Mouse (Mus musculus): ENCODE measurements around the gene Gm20532.

Gm20532 gene

GRCm38 (mm10) chr2:26617928-26618327 lies 31.5 kb downstream of the Gm20532 start:
- DNase-seq (ENCODE audit: extremely low spot score, low spot score): no peak

DNA sequence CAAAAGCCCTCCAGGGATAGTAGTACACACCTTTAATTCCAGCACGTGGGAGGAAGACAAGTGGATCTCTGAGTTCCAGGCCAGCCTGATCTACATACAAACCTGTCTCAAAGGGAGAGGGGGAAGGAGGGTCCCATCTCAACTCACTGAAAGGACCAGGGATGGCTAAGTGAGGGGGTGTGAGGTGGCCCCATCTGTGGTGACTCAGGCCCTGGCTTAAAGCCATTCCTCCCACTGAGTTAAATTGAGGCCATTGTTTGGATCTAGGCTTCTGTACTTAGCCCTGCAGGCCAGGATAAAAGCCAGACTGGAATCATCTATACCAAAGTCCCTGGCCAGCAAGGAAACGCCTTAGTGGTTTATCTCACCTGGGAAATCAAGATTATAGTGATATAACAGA lies 34.8 kb downstream of the Gm20532 start:
- DNase-seq (ENCODE audit: extremely low spot score, low spot score): no peak

DNA sequence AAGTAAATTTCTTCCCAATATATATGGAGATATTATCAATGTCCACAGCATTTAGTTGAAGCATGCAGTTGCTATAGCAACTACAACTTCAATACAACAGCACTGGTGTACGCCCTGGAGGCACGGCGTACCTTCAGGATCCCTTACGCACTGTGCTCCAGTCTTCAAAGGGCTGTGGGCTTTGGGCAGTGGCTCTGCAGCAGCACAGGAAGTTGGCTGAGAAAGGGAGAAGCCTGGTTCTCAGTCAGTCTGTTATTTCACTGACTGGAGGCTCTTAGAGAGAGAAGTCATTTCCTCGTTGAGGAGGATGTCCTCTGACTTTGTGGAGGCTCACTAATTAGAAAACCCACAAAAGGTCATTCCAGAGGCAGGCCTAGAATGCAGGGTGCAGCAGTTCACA lies 36.5 kb downstream of the Gm20532 start:
- DNase-seq (ENCODE audit: extremely low spot score, low spot score): no peak

- no peak for DNase-seq (ENCODE audit: extremely low spot score, low spot score)
These were observed 39.0 kb downstream of the Gm20532 start for GRCm38 (mm10) chr2:26625419-26625818.

GRCm38 (mm10) chr2:26626081-26626480 lies 39.6 kb downstream of the Gm20532 start:
- DNase-seq (ENCODE audit: extremely low spot score, low spot score): no peak

DNA sequence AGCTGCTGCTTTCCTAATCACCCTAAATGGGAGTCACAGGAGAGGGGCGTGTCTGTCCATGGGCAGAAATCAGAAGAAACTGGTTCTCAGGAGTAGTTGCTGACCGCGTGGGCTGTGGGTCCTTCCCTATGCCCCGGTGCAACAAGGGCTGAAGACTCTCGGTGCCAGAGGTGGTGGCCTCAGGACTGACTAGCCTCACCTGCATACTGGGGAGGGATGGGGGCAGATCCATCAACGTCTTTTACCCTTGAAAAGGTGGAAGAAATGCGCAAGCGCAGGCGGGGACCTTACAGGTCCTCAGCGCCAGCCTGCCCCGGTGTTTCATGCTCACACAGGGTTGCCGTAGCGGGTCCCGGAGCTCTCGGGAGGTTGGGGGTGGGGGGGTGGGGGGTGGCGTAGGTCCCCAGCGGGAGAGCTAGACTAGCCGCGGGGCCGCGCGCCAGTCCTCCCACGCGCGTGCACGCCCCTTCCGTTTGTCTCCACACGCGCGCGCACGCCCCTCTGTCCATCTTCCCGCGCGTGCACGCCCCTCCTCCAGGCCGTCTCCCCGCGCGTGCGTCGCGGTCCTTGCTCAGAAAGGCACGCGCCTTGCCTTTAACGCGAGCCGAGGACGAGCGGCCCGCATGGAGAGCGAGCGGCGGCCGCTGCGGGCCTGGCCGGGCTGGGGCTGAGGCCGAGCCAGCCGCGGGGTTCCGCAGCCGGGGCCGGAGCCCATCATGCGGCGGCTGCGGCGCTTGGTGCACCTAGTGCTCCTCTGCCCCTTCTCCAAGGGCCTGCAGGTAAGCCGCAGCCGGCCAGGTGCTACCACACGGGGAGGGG lies 41.7 kb downstream of the Gm20532 start, which contains the start of gene Fam69b:
Gene Fam69b (plus strand): TSS at position 537 of the 819 bp plus-strand sequence.
- DNase-seq (ENCODE audit: extremely low spot score, low spot score): peak; percentile 77

GRCm38 (mm10) chr2:26628792-26629437 lies 42.5 kb downstream of the Gm20532 start:
- peak; percentile 60 for DNase-seq (ENCODE audit: extremely low spot score, low spot score)

DNA sequence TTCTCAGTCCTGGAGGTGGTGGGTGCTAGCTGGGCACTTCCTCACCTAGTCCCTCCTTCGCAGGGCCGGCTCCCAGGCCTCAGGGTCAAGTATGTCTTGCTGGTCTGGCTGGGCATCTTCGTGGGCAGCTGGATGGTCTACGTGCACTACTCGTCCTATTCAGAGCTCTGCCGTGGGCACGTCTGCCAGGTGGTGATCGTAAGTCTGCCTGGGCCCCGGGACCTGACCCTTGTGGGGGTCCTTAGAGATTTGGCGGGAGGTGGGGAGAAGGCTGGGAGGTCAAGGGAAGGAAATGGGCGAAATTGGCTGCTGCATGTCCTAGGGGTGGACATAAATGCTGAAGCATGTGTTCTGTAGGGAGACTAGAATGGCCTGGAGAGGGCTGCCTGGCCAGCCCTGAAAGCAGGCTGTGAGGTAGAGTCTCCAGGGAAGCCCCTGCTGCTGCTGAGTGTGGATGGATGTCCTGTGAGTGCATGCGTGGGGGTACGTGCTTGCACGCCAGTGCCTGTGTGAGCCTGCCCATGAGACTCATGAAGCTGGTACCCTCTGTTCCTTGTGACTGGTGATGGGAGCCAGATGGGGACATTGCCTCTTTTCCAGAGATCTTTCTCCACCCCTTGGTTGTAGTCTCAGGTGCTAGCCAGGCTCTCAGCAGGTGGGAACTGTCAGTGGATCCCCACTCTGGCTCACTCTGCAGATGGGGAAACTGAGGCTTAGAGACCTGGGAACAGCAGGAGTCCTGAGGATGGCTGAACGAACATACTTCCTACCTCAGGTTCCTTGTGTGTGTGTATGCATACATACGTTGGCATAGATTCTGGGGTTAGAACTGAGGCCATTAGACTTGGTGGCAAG lies 46.3 kb downstream of the Gm20532 start:
- DNase-seq (ENCODE audit: extremely low spot score, low spot score): peak; percentile 23

GRCm38 (mm10) chr2:26633953-26634530 lies 47.6 kb downstream of the Gm20532 start:
- peak; percentile 29 for DNase-seq (ENCODE audit: extremely low spot score, low spot score)

DNA sequence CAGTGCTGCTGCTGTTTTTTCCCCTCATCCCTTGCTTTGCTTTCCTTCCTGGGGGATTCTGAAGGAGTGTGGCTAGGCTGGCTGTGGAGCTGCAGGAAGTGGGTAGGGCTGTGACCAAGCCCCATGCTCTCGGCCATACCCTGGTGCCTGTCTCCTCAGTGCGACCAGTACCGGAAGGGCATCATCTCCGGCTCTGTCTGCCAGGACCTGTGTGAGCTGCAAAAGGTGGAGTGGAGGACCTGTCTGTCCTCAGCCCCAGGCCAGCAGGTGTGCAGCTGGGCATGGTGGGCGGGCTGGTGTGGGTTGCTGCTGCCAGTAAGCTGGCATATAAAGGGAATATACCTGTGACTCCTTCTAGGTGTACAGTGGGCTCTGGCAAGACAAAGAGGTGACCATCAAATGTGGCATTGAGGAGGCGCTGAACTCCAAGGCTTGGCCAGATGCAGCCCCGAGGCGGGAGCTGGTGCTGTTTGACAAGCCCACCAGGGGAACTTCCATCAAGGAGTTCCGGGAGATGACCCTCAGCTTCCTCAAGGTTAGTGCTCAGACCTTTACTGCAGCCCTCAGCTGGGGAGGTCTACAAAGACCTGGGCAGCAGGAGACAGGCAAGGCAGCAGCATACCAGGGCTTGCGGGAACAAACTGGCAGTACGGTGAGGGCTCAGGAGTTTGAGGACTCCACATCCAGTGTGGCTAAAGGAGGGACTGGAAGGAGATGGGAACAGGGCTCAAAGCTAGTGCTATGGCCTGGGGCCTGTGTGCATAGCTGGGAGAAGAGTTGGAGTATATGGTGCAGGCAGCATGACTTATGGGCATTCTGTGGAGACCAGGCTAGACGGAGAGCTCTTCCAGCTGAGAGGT lies 48.4 kb downstream of the Gm20532 start:
- DNase-seq (ENCODE audit: extremely low spot score, low spot score): peak; percentile 44

GRCm38 (mm10) chr2:26635489-26636324 lies 49.3 kb downstream of the Gm20532 start:
- DNase-seq (ENCODE audit: extremely low spot score, low spot score): peak; percentile 38

DNA sequence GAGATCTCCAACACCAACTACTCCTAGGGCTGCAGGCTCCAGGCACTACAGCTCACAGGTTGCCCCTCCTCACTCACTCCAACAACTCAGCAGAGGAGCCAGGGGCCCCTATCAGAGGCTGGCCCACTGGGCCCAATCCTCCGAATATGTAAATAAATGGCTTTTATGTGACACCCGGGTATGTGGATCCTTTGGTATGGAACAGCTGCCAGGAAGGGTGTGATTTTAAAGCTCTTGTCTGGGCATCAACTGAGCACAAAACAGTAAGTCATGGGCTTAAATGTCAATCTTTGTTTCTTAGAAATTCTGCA lies 49.8 kb downstream of the Gm20532 start:
- no peak for DNase-seq (ENCODE audit: extremely low spot score, low spot score)

GRCm38 (mm10) chr2:26637316-26637932 lies 51.0 kb downstream of the Gm20532 start:
- no peak for DNase-seq (ENCODE audit: extremely low spot score, low spot score)

DNA sequence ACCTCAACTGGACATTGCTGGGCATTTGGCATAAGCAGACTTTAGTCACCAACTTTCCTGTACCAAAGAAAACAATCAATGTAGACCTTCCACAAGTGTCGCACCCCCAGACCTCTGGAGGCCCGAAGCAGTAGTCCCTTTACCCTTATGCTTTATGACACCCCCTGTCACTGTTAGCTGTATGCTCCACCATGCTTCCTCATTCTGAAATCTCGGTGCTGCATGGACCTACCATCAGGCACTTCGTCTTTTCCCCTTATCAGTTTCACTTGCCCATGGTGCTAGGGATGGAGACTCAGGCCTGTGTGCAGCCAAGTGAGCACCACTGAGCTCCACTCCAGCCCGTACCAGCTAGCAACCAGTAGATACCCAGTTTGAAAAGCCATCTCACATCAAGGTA lies 51.6 kb downstream of the Gm20532 start:
- DNase-seq (ENCODE audit: extremely low spot score, low spot score): no peak

GRCm38 (mm10) chr2:26638572-26638971 lies 52.1 kb downstream of the Gm20532 start:
- no peak for DNase-seq (ENCODE audit: extremely low spot score, low spot score)

DNA sequence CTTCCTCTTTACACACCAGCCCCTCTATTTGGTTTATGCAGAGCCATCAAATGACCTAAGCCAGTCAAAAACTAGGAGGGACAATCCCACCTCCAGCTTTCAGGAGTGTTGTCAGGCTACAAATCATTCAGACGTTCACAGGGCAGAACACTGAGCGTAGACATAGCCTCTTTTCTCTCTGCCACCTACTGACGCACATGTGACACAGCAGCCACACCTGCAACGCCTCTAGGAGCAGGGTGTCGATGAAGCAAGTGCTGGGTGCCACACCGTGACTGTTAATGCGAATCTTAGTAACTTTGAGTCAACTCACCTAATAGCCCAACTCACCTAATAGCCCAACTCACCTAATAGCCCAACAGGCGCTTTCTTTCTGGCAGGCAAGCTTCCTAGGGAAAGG lies 52.6 kb downstream of the Gm20532 start:
- DNase-seq (ENCODE audit: extremely low spot score, low spot score): no peak

DNA sequence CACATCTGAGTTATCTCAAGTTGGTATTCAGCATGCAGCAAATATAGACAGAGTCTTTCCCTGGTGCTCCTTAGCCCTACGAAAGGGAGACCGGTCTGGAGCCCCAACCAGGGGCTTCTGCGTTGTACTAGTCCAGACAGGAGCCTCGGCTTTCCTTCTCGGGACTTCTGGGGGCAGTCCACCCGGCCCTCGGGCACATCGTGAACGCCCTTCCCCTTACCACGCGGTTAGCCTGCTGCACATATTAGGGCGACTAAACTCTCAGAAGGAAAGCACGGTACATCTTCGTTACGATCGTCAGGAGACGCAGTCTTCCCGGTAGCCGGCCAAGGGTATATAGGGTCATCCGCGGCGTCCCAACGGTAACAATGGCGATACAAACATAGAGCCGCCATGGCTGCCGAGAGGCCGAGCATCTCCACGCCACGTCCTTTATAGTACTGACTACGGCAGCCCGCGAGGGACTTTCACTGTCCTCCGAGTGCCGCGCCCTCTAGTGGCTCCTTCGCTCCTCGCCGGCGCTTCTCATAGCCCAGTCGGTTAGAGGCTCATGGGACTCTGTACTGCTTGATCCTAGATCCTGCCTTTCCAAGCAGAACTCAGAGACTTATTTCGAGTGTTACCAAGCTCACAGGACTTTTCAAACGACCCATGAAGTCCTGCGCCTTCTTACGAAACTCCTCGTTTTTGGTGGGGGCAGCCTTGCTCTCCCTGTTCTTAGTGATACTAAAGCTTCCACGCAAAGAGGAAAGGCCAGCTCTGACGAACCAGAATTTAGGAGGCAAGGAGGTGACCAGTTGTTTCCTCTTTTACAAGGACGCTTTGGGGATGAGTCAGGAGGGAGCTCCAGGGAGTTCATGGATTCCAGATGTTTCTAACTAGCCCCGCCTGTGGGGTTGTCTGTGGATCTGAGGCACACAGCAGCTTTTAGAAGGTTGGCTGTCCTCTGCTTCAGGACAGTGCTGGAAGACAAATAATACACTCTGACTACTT lies 53.7 kb downstream of the Gm20532 start:
- peak; percentile 99 for DNase-seq (ENCODE audit: extremely low spot score, low spot score)

DNA sequence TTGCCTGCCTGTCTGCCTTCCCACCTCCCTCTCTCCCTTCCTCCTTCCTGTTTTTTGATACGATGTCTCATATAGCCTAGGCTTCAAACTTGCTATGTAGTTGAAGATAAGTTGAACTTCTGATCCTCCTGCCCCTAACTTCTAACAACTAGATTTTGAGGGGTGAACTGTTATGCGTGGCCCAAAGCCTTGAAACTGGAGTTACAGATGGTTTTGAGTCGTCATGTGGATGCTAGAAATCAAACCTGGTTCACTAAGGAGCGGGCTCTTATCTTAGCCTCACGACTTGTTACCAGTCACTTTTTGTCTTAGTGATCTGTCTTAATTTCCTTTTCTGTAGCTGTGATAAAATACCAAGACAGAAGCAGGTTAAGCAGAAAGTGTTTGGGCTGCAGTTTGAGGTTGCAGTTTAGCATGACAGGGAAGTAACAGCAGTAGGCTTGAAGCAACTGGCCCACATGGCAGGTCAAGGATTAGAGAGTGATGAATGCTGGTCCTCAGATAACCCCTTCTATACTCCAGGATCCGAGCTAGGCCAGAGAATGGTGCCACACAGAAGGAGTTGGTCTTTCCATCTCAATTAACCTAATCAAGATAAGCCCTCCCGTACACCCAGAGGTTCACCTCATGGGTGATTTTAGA lies 54.7 kb downstream of the Gm20532 start:
- no peak for DNase-seq (ENCODE audit: extremely low spot score, low spot score)
